Mouse (Mus musculus): ENCODE data around the gene Nfkbiz. TPM values are rescaled to one million over a fixed set of nuclear protein-coding genes. Genes with fewer than 3 reads are reported as not detected.
"Not testable (repeated sequence)": the region's sequence is repeated elsewhere in the genome, so short reads cannot be mapped to it uniquely, and the experiment has no call there.

Gene Nfkbiz
- polyA plus RNA-seq, 1 experiment from 2014 or later, result 1.8 TPM

GRCm38 (mm10) chr16:55838129-55838509 is 580 bp downstream of the Nfkbiz start:
- Histone ChIP-seq H3K9ac (ENCODE audit: low read length) (peak overlapping the region; percentile 83), H3K4me3 (ENCODE audit: low read depth, low read length) (peak overlapping the region; percentile 50), H3K9me3 (ENCODE audit: control insufficient read depth, low read length) (no peaks in the 10 kb centered on the region), H3K36me3 (ENCODE audit: control insufficient read depth, insufficient read depth, low read length) (no peaks in the 10 kb centered on the region), H3K27me3 (ENCODE audit: control insufficient read depth, insufficient read depth, low read length) (no peaks in the 10 kb centered on the region), H3K4me2 (peak overlapping the region; percentile 61), H3K4me1 (ENCODE audit: control insufficient read depth, insufficient read depth, low read length) (no peaks in the 10 kb centered on the region), H3K27ac (ENCODE audit: low read depth, low read length) (peak overlapping the region; percentile 69; the same call in 1 of the 2 replicates)
- ATAC-seq (ENCODE audit: low FRiP score) (no peak), DNase-seq (ENCODE audit: low spot score, missing footprints) (peak; percentile 90)
- 9% methylated on average over 3 of the region's 3 CpGs for WGBS

GRCm38 (mm10) chr16:55837653-55838052 is 1.0 kb downstream of the Nfkbiz start:
- H3K4me2 ChIP-seq, result peak overlapping the region; percentile 61
- not testable (repeated sequence) for H3K9me3 ChIP-seq (ENCODE audit: control insufficient read depth, low read length); H3K4me1 ChIP-seq (ENCODE audit: control insufficient read depth, insufficient read depth, low read length); H3K4me3 ChIP-seq (ENCODE audit: low read depth, low read length); H3K27me3 ChIP-seq (ENCODE audit: control insufficient read depth, insufficient read depth, low read length); H3K27ac ChIP-seq (ENCODE audit: low read depth, low read length); DNase-seq (ENCODE audit: low spot score, missing footprints); H3K9ac ChIP-seq (ENCODE audit: low read length); ATAC-seq (ENCODE audit: low FRiP score); H3K36me3 ChIP-seq (ENCODE audit: control insufficient read depth, insufficient read depth, low read length)
- 92% methylated on average over 8 of the region's 8 CpGs for WGBS

DNA sequence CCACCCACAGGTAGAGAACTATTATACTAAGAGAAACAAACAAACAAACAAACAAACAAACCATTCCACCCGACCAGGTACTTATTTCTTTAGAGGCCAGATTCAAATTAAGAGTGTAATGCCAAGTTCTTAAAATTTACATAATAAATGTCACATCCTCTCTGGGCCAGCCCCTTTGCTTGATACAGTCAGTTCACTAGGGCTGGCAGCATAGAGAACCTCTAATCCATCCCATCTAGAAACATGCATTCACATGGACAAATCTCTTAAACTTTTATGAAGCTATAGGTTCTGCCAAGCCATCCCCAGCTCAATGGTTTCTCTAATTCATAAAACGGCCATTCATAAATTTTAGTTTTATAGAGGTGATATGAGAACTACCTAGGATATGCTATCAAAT is 1.5 kb downstream of the Nfkbiz start:
- Histone ChIP-seq H3K36me3 (ENCODE audit: control insufficient read depth, insufficient read depth, low read length) (no peaks in the 10 kb centered on the region), H3K9ac (ENCODE audit: low read length) (no peak overlapping the region), H3K4me2 (no peak overlapping the region), H3K4me3 (ENCODE audit: low read depth, low read length) (no peak overlapping the region), H3K27me3 (ENCODE audit: control insufficient read depth, insufficient read depth, low read length) (no peaks in the 10 kb centered on the region), H3K4me1 (ENCODE audit: control insufficient read depth, insufficient read depth, low read length) (no peaks in the 10 kb centered on the region), H3K9me3 (ENCODE audit: control insufficient read depth, low read length) (no peaks in the 10 kb centered on the region), H3K27ac (ENCODE audit: low read depth, low read length) (no peak overlapping the region)
- DNase-seq (ENCODE audit: low spot score, missing footprints) (peak; percentile 83), ATAC-seq (ENCODE audit: low FRiP score) (no peak)
- WGBS, result 76% methylated on average over 2 of the region's 2 CpGs

DNA sequence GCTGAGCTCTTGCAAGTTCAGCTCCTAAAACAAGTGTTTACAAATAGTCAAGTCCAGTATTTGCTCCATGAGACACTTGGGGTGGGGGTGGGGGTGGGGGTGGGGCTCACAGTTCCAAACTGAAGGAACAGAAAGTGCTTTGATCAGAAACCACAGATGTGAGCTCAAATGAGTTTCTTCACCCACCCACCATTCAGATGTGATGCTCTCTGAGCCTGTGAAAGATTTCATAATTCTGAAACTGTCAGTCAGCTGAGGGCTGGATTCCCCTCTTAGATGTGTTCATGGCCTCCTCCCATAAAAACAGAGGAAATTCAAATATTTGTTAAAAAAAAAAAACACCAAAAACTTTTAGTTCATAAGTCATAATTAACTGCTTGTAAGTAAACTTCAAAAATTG is 2.9 kb downstream of the Nfkbiz start:
- Histone ChIP-seq H3K4me1 (ENCODE audit: control insufficient read depth, insufficient read depth, low read length) (no peaks in the 10 kb centered on the region), H3K27ac (ENCODE audit: low read depth, low read length) (no peak overlapping the region), H3K4me3 (ENCODE audit: low read depth, low read length) (no peak overlapping the region), H3K9ac (ENCODE audit: low read length) (no peak overlapping the region), H3K9me3 (ENCODE audit: control insufficient read depth, low read length) (no peaks in the 10 kb centered on the region), H3K36me3 (ENCODE audit: control insufficient read depth, insufficient read depth, low read length) (no peaks in the 10 kb centered on the region), H3K4me2 (no peak overlapping the region), H3K27me3 (ENCODE audit: control insufficient read depth, insufficient read depth, low read length) (no peaks in the 10 kb centered on the region)
- ATAC-seq (ENCODE audit: low FRiP score) (no peak), DNase-seq (ENCODE audit: low spot score, missing footprints) (no peak)

DNA sequence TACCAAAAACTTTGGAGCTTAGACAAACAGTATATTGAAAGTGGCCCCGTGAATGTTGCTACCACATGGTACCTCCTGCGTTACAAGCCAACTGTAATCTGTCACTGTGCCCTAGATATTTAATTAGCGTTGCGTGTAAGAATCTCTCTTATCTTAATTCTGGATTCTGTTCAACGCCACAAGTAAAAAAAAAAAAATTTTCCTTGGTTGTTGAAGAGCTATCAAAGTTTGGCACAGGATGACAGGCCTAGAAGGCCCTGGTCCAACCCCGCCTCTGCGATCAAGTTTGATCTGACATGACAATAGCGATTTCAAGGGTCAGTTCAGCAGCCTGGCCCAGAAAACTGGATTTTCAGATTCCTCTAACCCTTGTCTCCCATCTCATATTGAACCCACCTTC is 6.1 kb downstream of the Nfkbiz start:
- DNase-seq (ENCODE audit: low spot score, missing footprints), result no peak
- Histone ChIP-seq H3K9ac (ENCODE audit: low read length) (no peak overlapping the region), H3K27ac (ENCODE audit: low read depth, low read length) (no peak overlapping the region), H3K4me2 (no peak overlapping the region), H3K4me1 (ENCODE audit: control insufficient read depth, insufficient read depth, low read length) (no peaks in the 10 kb centered on the region), H3K4me3 (ENCODE audit: low read depth, low read length) (no peak overlapping the region), H3K36me3 (ENCODE audit: control insufficient read depth, insufficient read depth, low read length) (no peaks in the 10 kb centered on the region), H3K27me3 (ENCODE audit: control insufficient read depth, insufficient read depth, low read length) (no peaks in the 10 kb centered on the region), H3K9me3 (ENCODE audit: control insufficient read depth, low read length) (no peaks in the 10 kb centered on the region)
- WGBS, result 87% methylated on average over 8 of the region's 8 CpGs
- no peak for ATAC-seq (ENCODE audit: low FRiP score)

GRCm38 (mm10) chr16:55832040-55832439 is 6.7 kb downstream of the Nfkbiz start:
- Histone ChIP-seq H3K4me1 (ENCODE audit: control insufficient read depth, insufficient read depth, low read length) (no peaks in the 10 kb centered on the region), H3K9ac (ENCODE audit: low read length) (no peak overlapping the region), H3K4me3 (ENCODE audit: low read depth, low read length) (no peak overlapping the region), H3K4me2 (no peak overlapping the region), H3K9me3 (ENCODE audit: control insufficient read depth, low read length) (no peaks in the 10 kb centered on the region), H3K36me3 (ENCODE audit: control insufficient read depth, insufficient read depth, low read length) (no peaks in the 10 kb centered on the region), H3K27ac (ENCODE audit: low read depth, low read length) (no peak overlapping the region), H3K27me3 (ENCODE audit: control insufficient read depth, insufficient read depth, low read length) (no peaks in the 10 kb centered on the region)
- DNase-seq (ENCODE audit: low spot score, missing footprints) (no peak), ATAC-seq (ENCODE audit: low FRiP score) (no peak)
- 96% methylated on average over 6 of the region's 6 CpGs for WGBS

DNA sequence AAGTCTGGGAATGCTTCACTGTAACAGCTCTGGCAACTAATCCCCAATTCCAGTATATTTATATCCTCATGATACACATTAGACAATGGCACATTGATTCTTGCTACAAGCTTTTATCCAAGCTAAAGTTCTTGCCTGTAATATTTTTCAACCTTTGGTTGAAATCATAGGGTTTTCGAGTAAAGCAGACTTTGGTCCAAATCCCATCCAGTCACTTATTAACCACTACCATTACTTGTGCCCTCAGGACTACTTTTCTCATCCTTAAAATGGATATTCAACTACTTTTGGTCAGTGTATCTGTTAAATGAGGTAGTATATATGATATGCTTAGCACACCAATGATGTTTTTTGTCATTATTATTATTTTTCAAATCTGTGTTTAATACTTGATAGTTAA is 7.2 kb downstream of the Nfkbiz start:
- no peaks in the 10 kb centered on the region for H3K27me3 ChIP-seq (ENCODE audit: control insufficient read depth, insufficient read depth, low read length)
- no peak overlapping the region for H3K4me2 ChIP-seq
- H3K9ac ChIP-seq (ENCODE audit: low read length), result no peak overlapping the region
- DNase-seq (ENCODE audit: low spot score, missing footprints), result no peak
- no peaks in the 10 kb centered on the region for H3K4me1 ChIP-seq (ENCODE audit: control insufficient read depth, insufficient read depth, low read length)
- no peak overlapping the region for H3K4me3 ChIP-seq (ENCODE audit: low read depth, low read length)
- H3K27ac ChIP-seq (ENCODE audit: low read depth, low read length), result no peak overlapping the region
- H3K36me3 ChIP-seq (ENCODE audit: control insufficient read depth, insufficient read depth, low read length), result no peaks in the 10 kb centered on the region
- ATAC-seq (ENCODE audit: low FRiP score), result no peak
- whole genome bisulfite sequencing, result 84% methylated on average over 1 of the region's 1 CpGs
- H3K9me3 ChIP-seq (ENCODE audit: control insufficient read depth, low read length), result no peaks in the 10 kb centered on the region

GRCm38 (mm10) chr16:55823398-55824155 is 15.1 kb downstream of the Nfkbiz start:
- Histone ChIP-seq H3K4me2 (no peak overlapping the region), H3K36me3 (ENCODE audit: control insufficient read depth, insufficient read depth, low read length) (no peaks in the 10 kb centered on the region), H3K27me3 (ENCODE audit: control insufficient read depth, insufficient read depth, low read length) (peaks cover 4% of the 10 kb centered on the region; the same call in 1 of the 2 replicates), H3K9me3 (ENCODE audit: control insufficient read depth, low read length) (no peaks in the 10 kb centered on the region), H3K4me1 (ENCODE audit: control insufficient read depth, insufficient read depth, low read length) (peaks cover 3% of the 10 kb centered on the region; the same call in 1 of the 2 replicates), H3K4me3 (ENCODE audit: low read depth, low read length) (no peak overlapping the region), H3K27ac (ENCODE audit: low read depth, low read length) (no peak overlapping the region), H3K9ac (ENCODE audit: low read length) (no peak overlapping the region)
- no peak for ATAC-seq (ENCODE audit: low FRiP score)
- peak; percentile 83 for DNase-seq (ENCODE audit: low spot score, missing footprints)
- 55% methylated on average over 11 of the region's 11 CpGs for WGBS

GRCm38 (mm10) chr16:55822741-55823397 is 15.8 kb downstream of the Nfkbiz start:
- Histone ChIP-seq H3K4me2 (peak overlapping the region; percentile 67), H3K4me3 (ENCODE audit: low read depth, low read length) (no peak overlapping the region; the same call in 1 of the 2 replicates), H3K9ac (ENCODE audit: low read length) (no peak overlapping the region), H3K27ac (ENCODE audit: low read depth, low read length) (no peak overlapping the region), H3K27me3 (ENCODE audit: control insufficient read depth, insufficient read depth, low read length) (peaks cover 4% of the 10 kb centered on the region; the same call in 1 of the 2 replicates), H3K9me3 (ENCODE audit: control insufficient read depth, low read length) (no peaks in the 10 kb centered on the region), H3K4me1 (ENCODE audit: control insufficient read depth, insufficient read depth, low read length) (peaks cover 3% of the 10 kb centered on the region; the same call in 1 of the 2 replicates), H3K36me3 (ENCODE audit: control insufficient read depth, insufficient read depth, low read length) (no peaks in the 10 kb centered on the region)
- WGBS, result 39% methylated on average over 18 of the region's 18 CpGs
- ATAC-seq (ENCODE audit: low FRiP score) (no peak), DNase-seq (ENCODE audit: low spot score, missing footprints) (peak; percentile 84)
